Mouse (Mus musculus) lung, postnatal 0 days (tissue): ENCODE measurements around the gene Gse1.

ENCODE experiments used
- CTCF ChIP-seq: IDR thresholded peaks from 2 replicates; pipeline ENCODE4 v1.5.1; 2016; ENCODE audit warnings: antibody characterized with exemption, mild to moderate bottlenecking
- EP300 ChIP-seq: IDR thresholded peaks from 2 replicates; pipeline ENCODE4 v1.6.1; 2016; ENCODE audit warnings: antibody characterized with exemption, mild to moderate bottlenecking, control low read depth

DNA sequence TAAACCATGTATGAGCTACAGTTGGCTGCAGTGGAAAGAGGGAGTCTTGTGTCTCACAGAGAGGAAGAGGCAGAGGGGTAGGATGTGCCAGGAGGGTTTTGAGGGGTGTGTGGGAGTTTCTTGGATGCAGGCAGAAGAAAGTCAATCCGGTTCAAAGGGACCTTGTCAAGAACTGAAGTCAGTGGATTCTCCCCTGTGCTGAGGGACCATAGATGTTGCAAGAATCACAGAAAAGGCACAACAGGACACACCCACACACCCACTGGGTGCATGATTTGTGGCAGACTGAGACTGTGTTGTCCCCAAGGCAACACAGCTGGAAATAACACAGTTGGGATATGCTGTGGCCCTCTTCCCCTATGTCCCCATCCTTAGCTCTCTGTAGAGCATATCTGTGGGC is 209.0 kb downstream of the Gse1 start:
- TF ChIP-seq CTCF = no peak
- TF ChIP-seq EP300 = no peak
